Mouse (Mus musculus) liver, adult 2 months (tissue): Measurements from ENCODE around the gene Rbks. TPM values are rescaled to one million over a fixed set of nuclear protein-coding genes. Genes with fewer than 3 reads are reported as not detected.
A peak's percentile ranks its signal among the peaks of the same experiment; 100 is the strongest.

ENCODE experiments used
- DNase-seq: peaks from one replicate; pipeline ENCODE4 v3.0.0-alpha.2; 2011; ENCODE audit warnings: low read depth, low spot score; ENCODE audit errors: extremely low read depth
- H3K27ac ChIP-seq: fragments of 200-500 bp; replicated peaks from 2 replicates; pipeline ENCODE4 v1.5.1; 2012; ENCODE audit warnings: low read depth, mild to moderate bottlenecking, control low read depth, inconsistent platforms, low read length; ENCODE audit not compliant: insufficient read depth
- H3K27me3 ChIP-seq: fragments of 200-500 bp; 2 replicates; pipeline ENCODE4 v1.6.1; 2012; ENCODE audit warnings: mild to moderate bottlenecking, moderate library complexity, low read length, inconsistent platforms; ENCODE audit not compliant: control insufficient read depth, insufficient read depth
- H3K36me3 ChIP-seq: fragments of 200-500 bp; 2 replicates; pipeline ENCODE4 v1.6.1; 2012; ENCODE audit warnings: low read length, inconsistent platforms; ENCODE audit not compliant: control insufficient read depth, insufficient read depth
- H3K4me1 ChIP-seq: fragments of 200-500 bp; 2 replicates; pipeline ENCODE4 v1.6.1; 2011; ENCODE audit warnings: low read length; ENCODE audit not compliant: control insufficient read depth, insufficient read depth
- H3K4me3 ChIP-seq: fragments of 200-500 bp; 2 replicates; pipeline ENCODE4 v1.5.1; 2011; ENCODE audit warnings: low read depth, mild to moderate bottlenecking, control low read depth, low read length, moderate library complexity; ENCODE audit not compliant: insufficient read depth
- H3K79me2 ChIP-seq: fragments of 200-500 bp; 2 replicates; pipeline ENCODE4 v1.6.1; 2012; ENCODE audit warnings: inconsistent platforms, mild to moderate bottlenecking, low read length, moderate library complexity; ENCODE audit not compliant: control insufficient read depth, insufficient read depth
- H3K9ac ChIP-seq: fragments of 200-500 bp; 2 replicates; pipeline ENCODE4 v1.6.1; 2012; ENCODE audit warnings: low read depth, mild to moderate bottlenecking, control low read depth, inconsistent platforms, low read length
- CTCF ChIP-seq: fragments of 200-500 bp; IDR thresholded peaks from 2 replicates; pipeline ENCODE4 v1.5.1; 2011; ENCODE audit warnings: low read depth, low read length, control low read depth
- POLR2A ChIP-seq: fragments of 200-500 bp; IDR thresholded peaks from 2 replicates; pipeline ENCODE4 v1.6.1; 2011; ENCODE audit warnings: low read length, control low read depth; ENCODE audit not compliant: insufficient read depth; ENCODE audit errors: extremely low read depth
- WGBS: fragments of 180-500 bp; shearing (Covaris S2); methylation state at CpG from one replicate; pipeline ENCODE4 v1.1.7; 2018; 5-methylcytosine and 5-hydroxymethylcytosine counted together
- polyA plus RNA-seq: library from polyadenylated mRNA; depleted of rRNA; stranded (reverse); fragments of >200 nt; gene quantifications from 2 replicates; pipeline ENCODE4 v1.2.3, GENCODE M21; 2012
- total RNA-seq: library from RNA; depleted of rRNA; stranded (reverse); fragments of >200 nt; gene quantifications from 2 replicates; pipeline ENCODE4 v1.2.3, GENCODE M21; 2014

Rbks gene
- total and polyA plus RNA-seq, 2 experiments = 11.6 to 18.4 TPM

GRCm38 (mm10) chr5:31603766-31604165 is 93.7 kb downstream of the Rbks start:
- WGBS = 91% methylated on average over 6 of the region's 6 CpGs
- H3K4me3 ChIP-seq = no peak overlapping the region
- TF ChIP-seq CTCF = no peak
- TF ChIP-seq POLR2A = no peak
- H3K4me1 ChIP-seq = no peaks in the 10 kb centered on the region
- DNase-seq = no peak
- H3K9ac ChIP-seq = no peak overlapping the region
- no peaks in the 10 kb centered on the region for H3K36me3 ChIP-seq
- no peaks in the 10 kb centered on the region for H3K79me2 ChIP-seq
- H3K27ac ChIP-seq = no peak overlapping the region
- no peaks in the 10 kb centered on the region for H3K27me3 ChIP-seq

DNA sequence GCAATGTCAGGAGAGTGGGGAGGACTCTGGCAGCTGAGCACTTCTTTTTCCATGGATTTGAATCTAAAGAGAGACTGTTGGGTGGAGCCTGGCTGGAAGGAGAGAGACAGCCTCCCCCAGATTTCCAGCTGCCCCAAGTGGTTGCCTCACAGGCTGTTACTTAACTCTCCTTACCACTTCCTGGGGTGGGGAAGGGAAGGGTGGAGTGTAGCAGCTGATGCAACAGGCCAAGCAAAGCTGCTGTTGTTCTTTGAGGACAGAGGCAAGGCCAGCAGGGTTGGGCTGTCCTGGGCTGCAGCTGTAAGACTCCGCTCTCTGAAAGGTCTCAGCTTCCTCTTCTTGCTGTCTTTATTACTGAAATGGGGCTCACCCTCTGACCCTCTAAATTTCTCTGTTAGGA is 95.0 kb downstream of the Rbks start:
- H3K9ac ChIP-seq = no peak overlapping the region
- TF ChIP-seq CTCF (no peak), POLR2A (no peak)
- H3K36me3 ChIP-seq = no peaks in the 10 kb centered on the region
- H3K27me3 ChIP-seq = no peaks in the 10 kb centered on the region
- H3K27ac ChIP-seq = no peak overlapping the region
- no peak overlapping the region for H3K4me3 ChIP-seq
- H3K79me2 ChIP-seq = no peaks in the 10 kb centered on the region
- 92% methylated on average over 1 of the region's 1 CpGs for WGBS
- DNase-seq = peak; percentile 8
- H3K4me1 ChIP-seq = no peaks in the 10 kb centered on the region

GRCm38 (mm10) chr5:31601162-31601722 is 96.2 kb downstream of the Rbks start:
- TF ChIP-seq POLR2A = no peak
- no peak for TF ChIP-seq CTCF
- Histone ChIP-seq H3K27ac (no peak overlapping the region), H3K4me3 (no peak overlapping the region), H3K36me3 (no peaks in the 10 kb centered on the region), H3K9ac (no peak overlapping the region), H3K79me2 (no peaks in the 10 kb centered on the region), H3K4me1 (no peaks in the 10 kb centered on the region), H3K27me3 (no peaks in the 10 kb centered on the region)
- DNase-seq = no peak
- WGBS = 87% methylated on average over 7 of the region's 7 CpGs

DNA sequence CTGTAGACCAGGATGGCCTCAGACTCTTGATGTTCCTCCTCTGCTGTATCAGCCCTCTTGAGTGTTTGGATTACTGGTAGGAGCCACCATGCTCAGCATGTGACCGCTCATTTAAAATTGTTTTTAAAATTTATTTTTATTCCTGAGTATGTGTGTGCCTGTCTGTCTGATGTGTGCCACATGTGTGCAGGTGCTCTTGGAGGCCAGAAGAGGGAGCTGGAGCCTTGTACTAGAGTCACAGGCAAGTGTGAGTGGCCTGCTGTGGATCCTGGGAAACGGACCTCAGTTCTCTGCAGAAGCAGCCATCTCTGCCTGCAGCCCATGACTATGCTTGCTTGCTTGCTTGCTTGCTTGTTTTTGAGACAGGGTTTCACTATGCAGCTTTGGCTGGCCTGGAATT is 98.3 kb downstream of the Rbks start:
- H3K79me2 ChIP-seq = no peaks in the 10 kb centered on the region
- TF ChIP-seq POLR2A (no peak), CTCF (peak; percentile 12; the same call in 1 of the 2 replicates)
- no peaks in the 10 kb centered on the region for H3K27me3 ChIP-seq
- WGBS = 95% methylated on average over 2 of the region's 2 CpGs
- no peaks in the 10 kb centered on the region for H3K36me3 ChIP-seq
- no peak overlapping the region for H3K27ac ChIP-seq
- no peak overlapping the region for H3K9ac ChIP-seq
- DNase-seq = no peak
- H3K4me3 ChIP-seq = no peak overlapping the region
- H3K4me1 ChIP-seq = no peaks in the 10 kb centered on the region

DNA sequence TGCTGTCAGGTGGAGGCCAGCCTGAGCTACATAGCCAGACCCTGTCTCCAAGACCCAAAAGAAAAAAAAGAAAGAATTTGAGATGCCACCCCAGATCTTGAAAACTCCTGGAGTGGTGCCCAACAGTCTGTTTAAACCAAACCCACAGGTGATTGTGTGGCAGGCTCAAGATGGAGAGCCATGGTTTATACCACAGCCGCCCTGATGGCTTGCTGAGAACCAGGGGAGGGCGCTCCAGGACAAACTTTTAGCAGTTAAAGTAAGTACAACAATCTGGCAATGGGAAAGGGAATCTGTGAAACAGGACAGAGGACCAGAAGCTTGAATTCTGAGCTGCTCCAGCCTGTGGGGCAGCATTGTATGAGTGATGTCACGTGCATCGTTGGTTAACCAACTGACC is 98.8 kb downstream of the Rbks start:
- Histone ChIP-seq H3K9ac (no peak overlapping the region), H3K79me2 (no peaks in the 10 kb centered on the region), H3K4me3 (no peak overlapping the region), H3K36me3 (no peaks in the 10 kb centered on the region), H3K4me1 (no peaks in the 10 kb centered on the region), H3K27ac (no peak overlapping the region), H3K27me3 (no peaks in the 10 kb centered on the region)
- peak; percentile 8 for DNase-seq
- peak; percentile 48 for TF ChIP-seq CTCF
- no peak for TF ChIP-seq POLR2A
- 76% methylated on average over 4 of the region's 4 CpGs for WGBS

GRCm38 (mm10) chr5:31598121-31598520 is 99.3 kb downstream of the Rbks start:
- no peak overlapping the region for H3K27ac ChIP-seq
- H3K36me3 ChIP-seq = no peaks in the 10 kb centered on the region
- H3K4me3 ChIP-seq = no peak overlapping the region
- no peaks in the 10 kb centered on the region for H3K4me1 ChIP-seq
- no peak overlapping the region for H3K9ac ChIP-seq
- TF ChIP-seq POLR2A (no peak), CTCF (no peak)
- no peak for DNase-seq
- H3K27me3 ChIP-seq = no peaks in the 10 kb centered on the region
- 84% methylated on average over 7 of the region's 7 CpGs for WGBS
- H3K79me2 ChIP-seq = no peaks in the 10 kb centered on the region
